Mouse (Mus musculus): ENCODE results near the gene Bsph1. TPM values are rescaled to one million over a fixed set of nuclear protein-coding genes. Genes with fewer than 3 reads are reported as not detected.
"Not testable (repeated sequence)": the region's sequence is repeated elsewhere in the genome, so short reads cannot be mapped to it uniquely, and the experiment has no call there.

The Bsph1 gene
- total RNA-seq (2015; ENCODE audit: low replicate concordance) (not detected in 2 replicates), total RNA-seq (2017; ENCODE audit: low replicate concordance) (not detected in 2 replicates)

GRCm38 (mm10) chr7:13450541-13450940, at the start of gene Bsph1:
Bsph1 (plus strand) TSS chr7:13450841.
- not testable (repeated sequence) for ATAC-seq (replicated peaks; ENCODE audit: low FRiP score, poor library complexity, severe bottlenecking)

GRCm38 (mm10) chr7:13511539-13511938, 60.9 kb downstream of the Bsph1 start:
- ATAC-seq (replicated peaks; ENCODE audit: low FRiP score, poor library complexity, severe bottlenecking) = no peak

Other genes with a start within 250 kb of the Bsph1 start
- not detected in 2 replicates for gene Vmn1r89, start 237.8 kb upstream of the Bsph1 start, total RNA-seq (2015; ENCODE audit: low replicate concordance)
- not detected in 2 replicates for gene Vmn1r89, start 237.8 kb upstream of the Bsph1 start, total RNA-seq (2017; ENCODE audit: low replicate concordance)
- gene Lig1, start 173.6 kb upstream of the Bsph1 start, total RNA-seq (2015; ENCODE audit: low replicate concordance) = 30.4 and 52.9 TPM in 2 replicates
- 62.7 and 99.9 TPM in 2 replicates for gene Lig1, start 173.6 kb upstream of the Bsph1 start, total RNA-seq (2017; ENCODE audit: low replicate concordance)
- 0.21 and 3.1 TPM in 2 replicates for gene Zswim9, start 172.1 kb upstream of the Bsph1 start, total RNA-seq (2015; ENCODE audit: low replicate concordance)
- 2.1 and 2.2 TPM in 2 replicates for gene Zswim9, start 172.1 kb upstream of the Bsph1 start, total RNA-seq (2017; ENCODE audit: low replicate concordance)
- 0.96 and 6.1 TPM in 2 replicates for gene Pla2g4c, start 126.2 kb upstream of the Bsph1 start, total RNA-seq (2015; ENCODE audit: low replicate concordance)
- 5.0 and 8.9 TPM in 2 replicates for gene Pla2g4c, start 126.2 kb upstream of the Bsph1 start, total RNA-seq (2017; ENCODE audit: low replicate concordance)
- gene Cabp5, start 52.7 kb upstream of the Bsph1 start, total RNA-seq (2015; ENCODE audit: low replicate concordance) = not detected in 2 replicates
- 0.28 TPM in 1 of 2 replicates, not detected in the other for gene Cabp5, start 52.7 kb upstream of the Bsph1 start, total RNA-seq (2017; ENCODE audit: low replicate concordance)
- not detected in 2 replicates for gene Bsph2, start 120.2 kb downstream of the Bsph1 start, total RNA-seq (2015; ENCODE audit: low replicate concordance)
- not detected in 2 replicates for gene Bsph2, start 120.2 kb downstream of the Bsph1 start, total RNA-seq (2017; ENCODE audit: low replicate concordance)
- gene Sult2a5, start 173.1 kb downstream of the Bsph1 start, total RNA-seq (2015; ENCODE audit: low replicate concordance) = not detected in 2 replicates
- not detected in 2 replicates for gene Sult2a5, start 173.1 kb downstream of the Bsph1 start, total RNA-seq (2017; ENCODE audit: low replicate concordance)

Measured in erythroblast, adult 5-6 weeks (primary cell).